Mouse (Mus musculus) heart, postnatal 36 days (tissue): ENCODE data around the gene Nwd1. TPM values are rescaled to one million over a fixed set of nuclear protein-coding genes. Genes with fewer than 3 reads are reported as not detected.

ENCODE experiments used
- DNase-seq, 2 experiments: peaks; one replicate each; pipeline ENCODE4 v3.0.0; 2021 to 2022
- intact Hi-C: fragments of 180-260 bp; cut with DNase I; formaldehyde crosslinking; loops from one replicate; pipeline ENCODE4 v1.15.1; 2025
- microRNA-seq, 2 experiments: library from miRNA; unstranded; fragments of <30 nt; microRNA quantifications; one replicate each; pipeline ENCODE4 v1.2.0; 2021; ENCODE audit warnings: borderline number of aligned reads in 2 of 2
- total RNA-seq, 2 experiments: library from RNA; stranded (reverse); gene quantifications; 2 replicates each; pipeline ENCODE4 v1.2.3; 2021

The Nwd1 gene
- total RNA-seq, 2 experiments from 2014 or later: 0.24 to 0.25 TPM

DNA sequence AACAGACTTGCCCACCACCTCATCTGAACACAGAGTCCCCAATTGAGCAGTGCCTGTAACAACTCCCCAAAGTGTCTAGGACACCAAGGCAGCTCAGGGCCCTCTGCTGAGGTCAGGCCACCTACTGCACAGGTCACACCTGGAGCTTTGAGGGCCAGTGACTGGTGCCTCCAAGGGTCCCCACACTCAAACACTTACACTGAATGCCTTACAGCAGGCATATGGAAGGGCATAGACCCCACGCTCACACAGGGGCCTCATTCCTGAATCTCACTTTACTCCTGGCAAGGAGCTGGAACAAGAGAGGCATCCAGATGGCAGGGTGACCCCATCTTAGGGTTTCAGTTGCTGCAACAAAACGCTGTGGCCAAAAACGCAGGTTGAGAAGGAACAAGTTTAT, 113.7 kb downstream of the Nwd1 start:
- DNase-seq: no peak

DNA sequence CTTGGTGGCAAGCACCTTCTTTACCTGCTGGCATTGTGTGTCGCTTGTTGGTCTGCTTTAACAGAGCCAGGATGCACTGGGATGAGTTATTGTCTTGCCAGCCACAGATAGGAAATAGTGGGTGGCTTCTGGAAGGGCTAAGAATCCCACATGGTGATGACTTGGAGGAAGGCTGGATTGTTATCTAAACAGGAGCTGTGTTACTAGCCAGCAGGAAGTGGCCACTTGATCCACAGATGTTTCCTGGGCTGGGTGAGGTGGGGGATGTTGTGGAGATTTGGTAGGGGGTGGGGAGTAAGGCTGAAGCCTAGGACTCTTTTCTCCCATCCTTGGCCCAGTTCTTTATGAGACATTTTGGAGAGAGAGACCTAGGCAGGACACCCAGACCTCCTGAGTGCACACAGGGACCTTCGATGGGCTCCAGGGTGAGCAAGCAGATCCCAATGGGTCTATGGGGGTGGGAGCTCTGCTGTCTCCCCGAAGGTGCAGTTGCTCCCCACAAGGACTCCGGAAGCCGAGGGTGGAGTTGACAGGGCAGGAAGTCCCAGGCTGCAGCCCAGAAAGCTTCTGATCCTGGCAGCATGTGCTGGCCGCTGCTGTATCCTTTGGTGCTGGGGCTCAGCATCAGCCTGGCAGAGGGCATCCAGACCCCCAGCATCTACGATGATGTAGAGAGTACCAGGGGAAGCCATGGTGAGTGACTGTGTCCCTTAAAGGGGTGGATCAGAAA, 115.0 kb downstream of the Nwd1 start, which contains the start of gene F2rl3:
TSS of gene F2rl3 (plus strand) at position 559 of the 730 bp plus-strand sequence.
- intact Hi-C loops: no loop called here
- peak; percentile 24 for DNase-seq

More for the DNA sequence above, 113.7 kb downstream of the Nwd1 start:
- intact Hi-C loops: no loop called here

DNA sequence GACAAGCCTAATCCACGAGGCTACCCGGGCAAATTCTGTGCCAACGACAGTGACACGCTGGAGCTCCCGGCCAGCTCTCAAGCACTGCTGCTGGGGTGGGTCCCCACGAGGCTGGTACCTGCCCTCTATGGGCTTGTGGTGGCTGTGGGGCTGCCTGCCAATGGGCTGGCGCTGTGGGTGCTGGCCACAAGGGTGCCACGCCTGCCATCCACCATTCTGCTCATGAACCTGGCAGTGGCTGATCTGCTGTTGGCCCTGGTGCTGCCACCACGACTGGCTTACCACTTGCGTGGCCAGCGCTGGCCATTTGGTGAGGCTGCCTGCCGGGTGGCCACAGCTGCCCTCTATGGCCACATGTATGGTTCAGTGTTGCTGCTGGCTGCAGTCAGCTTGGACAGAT, 115.8 kb downstream of the Nwd1 start:
- intact Hi-C loops: no loop called here
- DNase-seq: no peak

DNA sequence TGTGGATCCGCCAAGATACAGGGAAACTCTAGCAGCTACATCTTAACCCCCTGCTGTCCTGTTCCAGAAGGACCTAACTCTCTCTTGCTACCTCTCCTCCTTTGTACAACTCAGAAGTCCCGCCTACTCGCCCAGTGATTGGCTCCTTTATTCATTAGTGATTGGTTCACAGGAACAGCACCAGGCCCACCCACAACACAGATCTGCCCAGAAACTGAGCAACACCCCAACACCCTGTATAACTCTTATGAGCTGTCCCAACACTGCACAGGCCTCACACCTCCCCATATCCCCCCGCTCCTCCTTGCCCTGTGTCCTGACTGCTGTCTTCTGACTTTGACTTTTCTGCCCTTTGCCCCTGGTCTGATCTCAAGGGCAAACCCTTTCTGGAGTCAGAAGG, 119.2 kb downstream of the Nwd1 start:
- intact Hi-C loops: no loop called here

DNA sequence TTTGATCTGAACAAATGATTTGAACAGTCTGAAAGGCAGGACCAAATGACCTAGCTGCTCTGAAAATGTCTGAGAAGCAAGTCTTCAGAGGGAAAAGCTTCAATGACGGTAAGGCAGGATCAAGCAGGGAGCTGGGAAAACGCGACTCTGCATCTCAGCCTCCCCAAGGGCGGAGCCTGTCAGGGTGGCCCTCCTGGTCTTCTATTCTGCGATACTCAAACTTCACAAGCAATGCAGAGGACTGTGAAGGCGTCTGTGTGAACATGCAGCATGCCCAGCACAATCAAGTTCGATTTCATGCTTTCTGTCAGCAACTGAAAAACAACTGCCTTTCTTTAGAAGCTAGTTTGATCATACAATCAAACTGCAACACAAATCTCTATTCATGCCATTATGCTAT, 120.3 kb downstream of the Nwd1 start:
- DNase-seq: no peak
- intact Hi-C loops: no loop called here

More for the DNA sequence above, 119.2 kb downstream of the Nwd1 start:
- no peak for DNase-seq

Small RNA genes within 50 kb of the gene (microRNA-seq; reads per million reads assigned to microRNA genes)
- 0 reads per million in 2 experiments for gene Gm26237

Other genes with a start within 250 kb of the Nwd1 start
- gene Eps15l1, start 225.3 kb upstream of the Nwd1 start, total RNA-seq: 10 to 100 TPM; 41.5 to 43.0 TPM
- 10 to 100 TPM; 17.1 to 22.0 TPM for gene Calr3, start 202.8 kb upstream of the Nwd1 start, total RNA-seq
- 1 to 10 TPM; 4.6 to 5.8 TPM for gene 1700030K09Rik, start 202.8 kb upstream of the Nwd1 start, total RNA-seq
- gene Cherp, start 171.5 kb upstream of the Nwd1 start, total RNA-seq: 10 to 100 TPM; 36.4 to 45.2 TPM
- gene Slc35e1, start 154.1 kb upstream of the Nwd1 start, total RNA-seq: 10 to 100 TPM; 68.5 to 72.2 TPM
- gene Med26, start 98.4 kb upstream of the Nwd1 start, total RNA-seq: 1 to 10 TPM; 7.6 to 7.9 TPM
- 100 to 1,000 TPM; 129 to 135 TPM for gene Smim7, start 75.6 kb upstream of the Nwd1 start, total RNA-seq
- gene Tmem38a, start 74.7 kb upstream of the Nwd1 start, total RNA-seq: 100 to 1,000 TPM; 447 to 482 TPM
- 10 to 100 TPM; 77.3 to 80.6 TPM for gene Sin3b, start 76.6 kb downstream of the Nwd1 start, total RNA-seq
- gene F2rl3, start 115.2 kb downstream of the Nwd1 start, total RNA-seq: 1 to 10 TPM; 1.1 to 2.1 TPM